Mouse (Mus musculus): ENCODE data around the gene Vmn1r195.
"Not testable (repeated sequence)": the region's sequence is repeated elsewhere in the genome, so short reads cannot be mapped to it uniquely, and the experiment has no call there.

Gene Vmn1r195

DNA sequence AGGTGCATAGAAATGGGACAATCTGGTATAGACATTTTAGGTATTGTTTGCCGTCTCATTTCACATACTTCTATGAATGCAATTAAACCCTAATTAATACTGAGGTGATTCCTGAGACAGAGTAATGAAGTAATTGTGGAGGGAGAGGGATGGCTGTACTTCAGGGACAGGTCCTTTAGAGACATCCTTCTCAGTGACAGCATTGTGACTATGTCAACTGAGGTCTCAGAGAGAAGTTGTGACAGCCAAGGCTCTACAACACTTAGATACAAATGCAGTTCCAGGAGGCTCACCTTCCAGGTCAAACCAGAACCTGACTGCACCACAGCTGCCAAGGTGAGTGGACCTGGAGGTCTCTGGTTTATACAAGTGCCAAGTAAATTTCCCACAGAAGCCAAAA is at the start of gene Vmn1r195:
Vmn1r195 (plus strand) TSS at position 301 of the 400 bp plus-strand sequence.
- not testable (repeated sequence) for DNase-seq (ENCODE audit: low spot score)

DNA sequence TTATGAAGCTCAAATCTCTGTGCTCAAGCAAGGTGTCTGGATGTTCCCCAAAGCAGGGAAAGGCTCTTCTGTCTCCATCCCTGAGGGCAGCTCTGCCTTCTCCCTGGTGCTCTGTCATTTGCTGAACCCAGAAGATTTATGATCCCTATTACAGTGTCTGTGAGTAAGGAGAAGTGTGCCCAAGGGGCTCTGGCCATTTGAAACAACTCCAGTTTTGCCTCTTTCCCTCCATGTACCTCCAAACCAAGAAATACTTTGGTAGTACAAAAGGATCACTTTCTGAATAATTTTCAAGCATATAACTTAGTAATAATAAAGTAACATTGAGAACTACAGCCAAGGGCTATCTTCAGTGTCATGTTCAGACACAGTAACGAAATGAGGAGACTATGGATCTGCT is 47.3 kb upstream of the Vmn1r195 start, which contains the start of gene Vmn1r193:
Vmn1r193 (minus strand) TSS at position 101 of the 400 bp plus-strand sequence.
- not testable (repeated sequence) for DNase-seq (ENCODE audit: low spot score)

- no peak for DNase-seq (ENCODE audit: low spot score)
These were observed 26.4 kb upstream of the Vmn1r195 start, which contains the start of gene Vmn1r194 for GRCm38 (mm10) chr13:22243915-22244314. TSS of gene Vmn1r194 (plus strand) at chr13:22244215.

DNA sequence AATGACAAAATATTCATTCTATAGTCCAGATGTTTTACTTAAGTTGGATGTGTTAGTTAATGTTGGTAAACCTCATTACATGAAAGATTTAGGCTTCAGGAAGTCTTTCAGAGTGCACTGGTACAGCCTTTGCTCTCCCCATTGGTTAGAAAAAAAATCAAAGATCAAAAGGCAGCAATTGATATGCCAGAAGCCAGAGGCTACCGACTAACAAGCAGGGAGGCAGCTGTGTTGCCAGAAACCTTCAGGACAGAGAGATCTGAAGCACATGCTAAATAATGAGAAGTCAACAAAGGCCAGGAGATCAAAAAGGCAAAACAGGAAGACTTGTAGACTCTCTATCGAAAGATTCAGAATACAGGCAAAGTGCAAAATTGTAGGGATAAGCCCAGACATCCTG is 1.4 kb downstream of the Vmn1r195 start:
- DNase-seq (ENCODE audit: low spot score), result no peak

- no peak for DNase-seq (ENCODE audit: low spot score)
These were observed 14.3 kb downstream of the Vmn1r195 start for GRCm38 (mm10) chr13:22284578-22284977.

DNA sequence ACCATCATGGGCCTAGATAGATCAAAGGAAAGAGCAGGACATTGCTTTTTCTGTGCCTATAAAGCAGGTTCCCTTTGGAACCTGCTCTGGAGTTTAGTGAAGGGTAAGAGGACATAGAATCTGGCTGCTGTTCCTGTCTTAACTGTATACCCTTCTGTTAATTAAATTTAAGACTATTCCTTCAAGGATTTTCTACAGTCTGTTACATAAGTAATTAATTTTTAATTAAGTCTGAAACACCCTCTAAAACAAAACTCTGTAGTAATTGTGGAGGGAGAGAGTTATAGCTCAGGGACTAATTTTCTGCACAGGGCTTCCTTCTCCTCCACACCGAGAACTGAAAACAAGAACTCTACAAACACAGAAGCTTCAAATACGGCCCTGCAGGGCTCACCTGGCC is 19.3 kb downstream of the Vmn1r195 start, which contains the start of gene Vmn1r196:
Vmn1r196 (plus strand) TSS at position 301 of the 400 bp plus-strand sequence.
- DNase-seq (ENCODE audit: low spot score), result no peak

DNA sequence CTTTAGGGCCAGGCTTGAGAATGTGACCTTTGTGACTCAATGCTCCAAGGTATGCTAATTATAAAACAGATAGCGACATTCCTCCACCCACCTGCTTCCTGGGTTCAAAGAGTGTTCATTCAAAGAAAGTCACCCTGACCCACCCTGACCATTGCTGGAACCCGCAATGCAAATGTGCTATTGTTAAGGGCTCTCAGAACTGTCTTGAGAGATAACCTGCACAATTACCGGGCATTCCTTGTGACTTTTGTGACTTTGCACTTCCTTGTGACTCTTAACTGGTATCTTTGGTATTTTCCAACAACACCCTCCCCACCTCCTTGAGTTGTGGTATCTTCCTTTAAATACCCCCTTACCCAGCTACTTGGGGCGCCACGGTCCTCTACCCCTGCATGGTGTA is 37.8 kb downstream of the Vmn1r195 start:
- DNase-seq (ENCODE audit: low spot score), result not testable (repeated sequence)

DNA sequence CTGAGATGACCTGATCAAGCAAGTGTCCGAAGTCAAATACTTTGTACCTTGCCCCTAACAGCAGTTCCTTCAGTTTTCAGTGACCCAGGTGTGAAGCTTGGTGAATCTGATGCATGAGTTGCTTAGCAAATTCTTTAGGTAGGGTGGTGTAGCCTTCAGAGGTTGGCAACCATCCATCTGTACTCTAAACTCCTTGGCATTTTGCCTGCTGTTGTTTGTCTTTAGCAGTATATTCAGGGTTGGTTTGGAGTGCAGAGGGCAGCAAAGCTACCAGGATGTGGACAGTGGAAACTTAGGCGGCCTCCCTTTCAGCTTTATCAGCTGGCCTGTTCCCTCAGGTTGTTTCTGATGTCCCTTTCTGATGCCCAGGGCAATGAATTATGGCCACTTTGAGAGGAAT is 45.0 kb downstream of the Vmn1r195 start:
- no peak for DNase-seq (ENCODE audit: low spot score)

- no peak for DNase-seq (ENCODE audit: low spot score)
These were observed 47.0 kb downstream of the Vmn1r195 start for GRCm38 (mm10) chr13:22317366-22317765.

DNA sequence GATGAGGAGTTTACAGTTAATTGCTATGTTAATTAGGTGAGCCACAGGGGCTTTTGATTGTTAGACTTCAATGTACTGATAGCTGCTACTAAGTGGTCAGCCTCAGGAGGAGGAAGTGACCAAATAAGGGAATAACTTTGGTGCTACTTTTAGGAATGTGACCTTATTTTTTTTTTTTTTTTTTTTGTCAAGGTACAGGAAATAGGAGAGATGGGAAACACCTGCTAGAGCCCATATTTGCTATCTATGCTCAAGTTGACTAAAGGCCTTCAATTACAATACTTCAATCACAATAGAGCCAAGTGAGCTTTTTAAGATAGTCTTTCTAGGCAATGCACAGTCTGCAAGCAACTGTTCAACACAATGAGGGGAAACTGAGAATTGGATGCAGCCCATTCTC is 49.8 kb downstream of the Vmn1r195 start:
- DNase-seq (ENCODE audit: low spot score), result no peak

- no peak for DNase-seq (ENCODE audit: low spot score)
These were observed 54.0 kb downstream of the Vmn1r195 start, which contains the start of gene Vmn1r197 for GRCm38 (mm10) chr13:22324289-22324688. TSS of gene Vmn1r197 (plus strand) at chr13:22324589.

Measured in lung, postnatal 25 days (tissue).